Mouse (Mus musculus): ENCODE results near the gene 1700123O20Rik. TPM values are rescaled to one million over a fixed set of nuclear protein-coding genes. Genes with fewer than 3 reads are reported as not detected.

Gene 1700123O20Rik
- polyA plus RNA-seq (2012; rRNA removed), result 21.9 and 47.4 TPM in 2 replicates

GRCm38 (mm10) chr14:54686063-54686521, at the start of gene 1700123O20Rik:
1700123O20Rik (plus strand) TSS chr14:54686216.
- peaks cover 28% of the 10 kb centered on the region for H3K36me3 ChIP-seq (ENCODE audit: control insufficient read depth, insufficient read depth, low read length)
- H3K27ac ChIP-seq (ENCODE audit: insufficient read depth, low read depth, low read length), result peak within 1 kb of the TSS; percentile 99
- peaks cover 2% of the 10 kb centered on the region; the same call in 1 of the 2 replicates for H3K4me1 ChIP-seq (ENCODE audit: control insufficient read depth, insufficient read depth, insufficient read length, low read length)
- H3K27me3 ChIP-seq (ENCODE audit: control insufficient read depth, insufficient read depth, low read length), result no peaks in the 10 kb centered on the region
- TF ChIP-seq POLR2A (IDR thresholded peaks at IDR 0.05; ENCODE audit: low read depth, low read length) (no peak; the same call in 1 of the 2 replicates), CTCF (IDR thresholded peaks at IDR 0.05; ENCODE audit: extremely low read depth, insufficient read length, insufficient replicate concordance, low read depth, low read length) (no peak)
- under 1% methylated on average over 41 of the region's 41 CpGs for WGBS
- peak within 1 kb of the TSS; percentile 95 for H3K4me3 ChIP-seq (ENCODE audit: low read depth, low read length)

- no peak overlapping the region for H3K4me3 ChIP-seq (ENCODE audit: low read depth, low read length)
- H3K4me1 ChIP-seq (ENCODE audit: control insufficient read depth, insufficient read depth, insufficient read length, low read length), result no peaks in the 10 kb centered on the region; the same call in 1 of the 2 replicates
- H3K27me3 ChIP-seq (ENCODE audit: control insufficient read depth, insufficient read depth, low read length), result no peaks in the 10 kb centered on the region
- 48% methylated on average over 8 of the region's 8 CpGs for WGBS
- H3K27ac ChIP-seq (ENCODE audit: insufficient read depth, low read depth, low read length), result no peak overlapping the region
- TF ChIP-seq POLR2A (IDR thresholded peaks at IDR 0.05; ENCODE audit: low read depth, low read length) (no peak), CTCF (IDR thresholded peaks at IDR 0.05; ENCODE audit: extremely low read depth, insufficient read length, insufficient replicate concordance, low read depth, low read length) (peak; percentile 87; the same call in 1 of the 2 replicates)
- peaks cover 5% of the 10 kb centered on the region; the same call in 1 of the 2 replicates for H3K36me3 ChIP-seq (ENCODE audit: control insufficient read depth, insufficient read depth, low read length)
Observed at GRCm38 (mm10) chr14:54636954-54637353, 49.1 kb upstream of the 1700123O20Rik start.

- no peak overlapping the region for H3K27ac ChIP-seq (ENCODE audit: insufficient read depth, low read depth, low read length)
- no peak for TF ChIP-seq POLR2A (IDR thresholded peaks at IDR 0.05; ENCODE audit: low read depth, low read length)
- TF ChIP-seq CTCF (IDR thresholded peaks at IDR 0.05; ENCODE audit: extremely low read depth, insufficient read length, insufficient replicate concordance, low read depth, low read length), result no peak
- no peaks in the 10 kb centered on the region for H3K27me3 ChIP-seq (ENCODE audit: control insufficient read depth, insufficient read depth, low read length)
- no peak overlapping the region for H3K4me3 ChIP-seq (ENCODE audit: low read depth, low read length)
- no peaks in the 10 kb centered on the region; the same call in 1 of the 2 replicates for H3K4me1 ChIP-seq (ENCODE audit: control insufficient read depth, insufficient read depth, insufficient read length, low read length)
- H3K36me3 ChIP-seq (ENCODE audit: control insufficient read depth, insufficient read depth, low read length), result peaks cover 12% of the 10 kb centered on the region
- 68% methylated on average over 5 of the region's 5 CpGs for WGBS
Observed at GRCm38 (mm10) chr14:54638210-54638609, 47.8 kb upstream of the 1700123O20Rik start.

GRCm38 (mm10) chr14:54640121-54640520, 45.9 kb upstream of the 1700123O20Rik start:
- H3K27me3 ChIP-seq (ENCODE audit: control insufficient read depth, insufficient read depth, low read length), result no peaks in the 10 kb centered on the region
- no peak for TF ChIP-seq POLR2A (IDR thresholded peaks at IDR 0.05; ENCODE audit: low read depth, low read length)
- TF ChIP-seq CTCF (IDR thresholded peaks at IDR 0.05; ENCODE audit: extremely low read depth, insufficient read length, insufficient replicate concordance, low read depth, low read length), result no peak
- 67% methylated on average over 4 of the region's 4 CpGs for WGBS
- no peaks in the 10 kb centered on the region; the same call in 1 of the 2 replicates for H3K4me1 ChIP-seq (ENCODE audit: control insufficient read depth, insufficient read depth, insufficient read length, low read length)
- H3K4me3 ChIP-seq (ENCODE audit: low read depth, low read length), result no peak overlapping the region
- no peak overlapping the region for H3K27ac ChIP-seq (ENCODE audit: insufficient read depth, low read depth, low read length)
- peaks cover 30% of the 10 kb centered on the region for H3K36me3 ChIP-seq (ENCODE audit: control insufficient read depth, insufficient read depth, low read length)

GRCm38 (mm10) chr14:54640946-54641304, 45.1 kb upstream of the 1700123O20Rik start, which contains the start of gene Gm17606:
Gm17606 (plus strand) TSS chr14:54640952.
- Histone ChIP-seq H3K27me3 (ENCODE audit: control insufficient read depth, insufficient read depth, low read length) (no peaks in the 10 kb centered on the region), H3K36me3 (ENCODE audit: control insufficient read depth, insufficient read depth, low read length) (peaks cover 38% of the 10 kb centered on the region), H3K27ac (ENCODE audit: insufficient read depth, low read depth, low read length) (no peak within 1 kb of the TSS), H3K4me3 (ENCODE audit: low read depth, low read length) (peak within 1 kb of the TSS; percentile 82), H3K4me1 (ENCODE audit: control insufficient read depth, insufficient read depth, insufficient read length, low read length) (no peaks in the 10 kb centered on the region; the same call in 1 of the 2 replicates)
- TF ChIP-seq POLR2A (IDR thresholded peaks at IDR 0.05; ENCODE audit: low read depth, low read length) (no peak), CTCF (IDR thresholded peaks at IDR 0.05; ENCODE audit: extremely low read depth, insufficient read length, insufficient replicate concordance, low read depth, low read length) (no peak)
- 3% methylated on average over 26 of the region's 28 CpGs for WGBS

- peak; percentile 81; the same call in 1 of the 2 replicates for TF ChIP-seq CTCF (IDR thresholded peaks at IDR 0.05; ENCODE audit: extremely low read depth, insufficient read length, insufficient replicate concordance, low read depth, low read length)
- TF ChIP-seq POLR2A (IDR thresholded peaks at IDR 0.05; ENCODE audit: low read depth, low read length), result peak; percentile 36; the same call in 1 of the 2 replicates
- H3K4me3 ChIP-seq (ENCODE audit: low read depth, low read length), result peak within 1 kb of the TSS; percentile 82
- WGBS, result under 1% methylated on average over 52 of the region's 52 CpGs
- no peak within 1 kb of the TSS for H3K27ac ChIP-seq (ENCODE audit: insufficient read depth, low read depth, low read length)
- H3K4me1 ChIP-seq (ENCODE audit: control insufficient read depth, insufficient read depth, insufficient read length, low read length), result no peaks in the 10 kb centered on the region; the same call in 1 of the 2 replicates
- peaks cover 43% of the 10 kb centered on the region for H3K36me3 ChIP-seq (ENCODE audit: control insufficient read depth, insufficient read depth, low read length)
- H3K27me3 ChIP-seq (ENCODE audit: control insufficient read depth, insufficient read depth, low read length), result no peaks in the 10 kb centered on the region
Observed at GRCm38 (mm10) chr14:54641305-54641969, 44.6 kb upstream of the 1700123O20Rik start, which contains the start of gene Cdh24. Cdh24 (minus strand) TSS chr14:54641364.

All from small intestine, adult 2 months (tissue).